Mouse (Mus musculus) spleen, adult 2 months (tissue): ENCODE measurements around the gene Krtap31-2. TPM values are rescaled to one million over a fixed set of nuclear protein-coding genes. Genes with fewer than 3 reads are reported as not detected.

ENCODE experiments used
- DNase-seq, 2 experiments: peaks; one replicate each; pipeline versions ENCODE4 v3.0.0 to v3.0.0-alpha.2; 2012 to 2021; ENCODE audit warnings: low spot score in 2 of 2, low read depth in 1 of 2
- H3K27ac ChIP-seq: fragments of 200-500 bp; 2 replicates; pipeline ENCODE4 v1.5.1; 2012; ENCODE audit warnings: low read length, inconsistent platforms; ENCODE audit not compliant: insufficient read depth
- H3K27me3 ChIP-seq: fragments of 200-500 bp; 2 replicates; pipeline ENCODE4 v1.6.1; 2012; ENCODE audit warnings: mild to moderate bottlenecking, moderate library complexity, low read length, inconsistent platforms; ENCODE audit not compliant: control insufficient read depth, insufficient read depth
- H3K36me3 ChIP-seq: fragments of 200-500 bp; 2 replicates; pipeline ENCODE4 v1.6.1; 2012; ENCODE audit warnings: mild to moderate bottlenecking, low read length, inconsistent platforms; ENCODE audit not compliant: control insufficient read depth, insufficient read depth
- H3K4me1 ChIP-seq: fragments of 200-500 bp; 2 replicates; pipeline ENCODE4 v1.6.1; 2011; ENCODE audit warnings: inconsistent platforms; ENCODE audit not compliant: control insufficient read depth, insufficient read depth, insufficient read length
- H3K4me3 ChIP-seq: fragments of 200-500 bp; 2 replicates; pipeline ENCODE4 v1.5.1; 2011; ENCODE audit warnings: mild to moderate bottlenecking, inconsistent platforms; ENCODE audit not compliant: insufficient read depth, insufficient read length; ENCODE audit errors: extremely low read depth
- CTCF ChIP-seq: fragments of 200-500 bp; IDR thresholded peaks from 2 replicates; pipeline ENCODE4 v1.5.1; 2011; ENCODE audit warnings: mild to moderate bottlenecking, inconsistent platforms; ENCODE audit not compliant: insufficient read depth, insufficient read length, insufficient replicate concordance; ENCODE audit errors: extremely low read depth
- POLR2A ChIP-seq: fragments of 200-500 bp; IDR thresholded peaks from 2 replicates; pipeline ENCODE4 v1.6.1; 2011; ENCODE audit warnings: low read depth, low read length, inconsistent platforms
- WGBS: fragments of 180-500 bp; shearing (Covaris S2); methylation state at CpG from one replicate; pipeline ENCODE4 v1.1.7; 2018; 5-methylcytosine and 5-hydroxymethylcytosine counted together
- polyA plus RNA-seq: library from polyadenylated mRNA; depleted of rRNA; stranded (reverse); fragments of >200 nt; gene quantifications from 2 replicates; pipeline ENCODE4 v1.2.3, GENCODE M21; 2012; rRNA removed

Gene Krtap31-2
- polyA plus RNA-seq, result not detected in 2 replicates

- 78% methylated on average over 1 of the region's 1 CpGs for WGBS
- TF ChIP-seq CTCF (no peak), POLR2A (no peak)
- Histone ChIP-seq H3K4me3 (no peak within 1 kb of the TSS), H3K36me3 (no peaks in the 10 kb centered on the region), H3K27me3 (no peaks in the 10 kb centered on the region), H3K27ac (no peak within 1 kb of the TSS), H3K4me1 (no peaks in the 10 kb centered on the region)
- DNase-seq, result no peak
Observed at GRCm38 (mm10) chr11:99935991-99936390, at the start of gene Krtap31-2. Gene Krtap31-2 (plus strand): TSS chr11:99936291.

DNA sequence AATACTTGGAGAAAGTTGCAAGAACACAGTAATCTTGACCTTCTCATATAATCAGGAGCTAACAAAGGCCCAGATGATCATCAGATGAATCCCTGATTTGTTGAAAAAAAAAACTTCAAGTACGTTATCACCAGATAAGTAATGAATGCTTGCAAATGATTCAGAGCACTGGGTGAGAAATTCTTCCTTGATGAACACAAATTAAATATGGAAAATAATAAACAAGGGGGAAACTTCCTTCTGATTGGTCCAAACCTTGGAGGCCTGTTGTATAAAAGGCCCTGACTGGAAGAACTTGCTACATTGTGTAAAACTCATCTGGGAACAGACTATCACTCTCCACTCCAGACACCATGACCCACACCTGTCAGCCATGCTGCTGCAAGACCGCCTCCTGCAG lies 28.5 kb upstream of the Krtap31-2 start, which contains the start of gene Krtap31-1:
Krtap31-1 (plus strand) TSS at position 301 of the 400 bp plus-strand sequence.
- no peaks in the 10 kb centered on the region for H3K27me3 ChIP-seq
- no peak for DNase-seq
- no peak for TF ChIP-seq POLR2A
- no peak for TF ChIP-seq CTCF
- WGBS, result 78% methylated on average over 2 of the region's 2 CpGs
- H3K4me3 ChIP-seq, result no peak within 1 kb of the TSS
- H3K27ac ChIP-seq, result no peak within 1 kb of the TSS
- H3K4me1 ChIP-seq, result no peaks in the 10 kb centered on the region
- H3K36me3 ChIP-seq, result no peaks in the 10 kb centered on the region

- no peaks in the 10 kb centered on the region for H3K4me1 ChIP-seq
- WGBS, result 78% methylated on average over 3 of the region's 3 CpGs
- TF ChIP-seq POLR2A (no peak), CTCF (no peak)
- H3K36me3 ChIP-seq, result no peaks in the 10 kb centered on the region
- no peak within 1 kb of the TSS for H3K27ac ChIP-seq
- DNase-seq, result no peak
- no peak within 1 kb of the TSS for H3K4me3 ChIP-seq
- no peaks in the 10 kb centered on the region for H3K27me3 ChIP-seq
Observed at GRCm38 (mm10) chr11:99914451-99914850, 21.6 kb upstream of the Krtap31-2 start, which contains the start of gene Gm11565. Gene Gm11565 (plus strand): TSS chr11:99914751.

- TF ChIP-seq CTCF (no peak), POLR2A (no peak)
- H3K4me1 ChIP-seq, result no peaks in the 10 kb centered on the region
- no peaks in the 10 kb centered on the region for H3K27me3 ChIP-seq
- WGBS, result 74% methylated on average over 9 of the region's 9 CpGs
- H3K36me3 ChIP-seq, result no peaks in the 10 kb centered on the region
- no peak for DNase-seq
- H3K4me3 ChIP-seq, result no peak overlapping the region
- no peak overlapping the region for H3K27ac ChIP-seq
Observed at GRCm38 (mm10) chr11:99937751-99938264, 1.7 kb downstream of the Krtap31-2 start.

DNA sequence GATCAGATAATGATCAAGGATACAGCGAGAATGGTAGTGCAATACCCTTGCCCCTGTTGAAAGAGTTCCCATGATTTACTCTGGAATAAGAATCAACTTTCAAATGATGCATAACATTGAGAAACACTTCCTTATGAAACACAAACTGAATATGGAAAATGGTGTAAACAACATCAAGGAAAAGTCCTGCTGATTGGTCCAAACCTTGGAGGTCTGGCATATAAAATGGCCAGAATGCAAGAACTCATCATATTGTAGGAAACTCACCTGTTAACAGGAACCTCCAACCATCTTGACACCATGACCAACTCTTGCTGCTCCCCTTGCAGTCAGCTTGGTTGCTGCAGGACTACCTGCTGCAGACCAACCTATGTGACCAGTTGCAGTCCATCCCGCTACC lies 12.1 kb downstream of the Krtap31-2 start, which contains the start of gene Krtap9-5:
Krtap9-5 (plus strand) TSS at position 301 of the 400 bp plus-strand sequence.
- TF ChIP-seq POLR2A (no peak), CTCF (no peak)
- DNase-seq, result no peak
- 79% methylated on average over 2 of the region's 2 CpGs for WGBS

GRCm38 (mm10) chr11:99964213-99964612 lies 28.1 kb downstream of the Krtap31-2 start:
- H3K36me3 ChIP-seq, result no peaks in the 10 kb centered on the region
- no peak for TF ChIP-seq CTCF
- TF ChIP-seq POLR2A, result no peak
- WGBS, result 61% methylated on average over 6 of the region's 6 CpGs

More for the DNA sequence above, 12.1 kb downstream of the Krtap31-2 start, which contains the start of gene Krtap9-5:
- no peak within 1 kb of the TSS for H3K4me3 ChIP-seq
- no peaks in the 10 kb centered on the region for H3K4me1 ChIP-seq
- no peaks in the 10 kb centered on the region for H3K36me3 ChIP-seq
- H3K27me3 ChIP-seq, result no peaks in the 10 kb centered on the region
- no peak within 1 kb of the TSS for H3K27ac ChIP-seq

DNA sequence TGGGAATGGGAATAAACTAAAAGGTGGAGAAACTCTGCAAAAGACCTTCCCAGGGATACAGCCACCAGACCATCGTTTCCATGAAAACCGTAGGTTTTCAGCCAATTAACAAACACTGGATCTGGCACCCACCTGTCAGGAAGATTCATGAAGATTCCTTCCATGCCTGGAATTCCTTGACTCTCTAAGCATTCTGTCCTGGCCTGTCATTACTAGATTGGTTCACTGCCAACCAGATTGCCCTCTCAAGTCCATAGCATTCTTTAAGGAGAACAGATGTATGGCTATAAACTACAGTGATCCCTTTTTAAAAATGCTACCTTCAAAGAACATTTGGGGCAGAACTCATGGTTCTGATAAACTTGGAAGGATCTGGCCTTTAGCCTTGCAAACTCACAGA lies 29.9 kb downstream of the Krtap31-2 start:
- Histone ChIP-seq H3K27ac (no peak overlapping the region), H3K4me1 (no peaks in the 10 kb centered on the region), H3K36me3 (no peaks in the 10 kb centered on the region), H3K4me3 (no peak overlapping the region), H3K27me3 (no peaks in the 10 kb centered on the region)
- WGBS, result 41% methylated on average over 2 of the region's 2 CpGs
- no peak for DNase-seq
- TF ChIP-seq CTCF, result no peak
- TF ChIP-seq POLR2A, result no peak

More at GRCm38 (mm10) chr11:99964213-99964612, 28.1 kb downstream of the Krtap31-2 start:
- H3K4me1 ChIP-seq, result no peaks in the 10 kb centered on the region
- H3K27ac ChIP-seq, result no peak overlapping the region
- no peak for DNase-seq
- H3K27me3 ChIP-seq, result no peaks in the 10 kb centered on the region
- H3K4me3 ChIP-seq, result no peak overlapping the region
